Mouse (Mus musculus) cerebellum, adult 2 months (tissue): ENCODE measurements at regions not wholly inside any gene's neighbourhood (a gene's known extent, or its start where the extent isn't known, plus 50 kb on each side); places are given as distances from the start of the nearest gene placed in this dataset.

Experiments used
- DNase-seq, 2 experiments: peaks; one replicate each; pipeline ENCODE4 v3.0.0; 2021
- H3K27ac ChIP-seq: fragments of 200-500 bp; 2 replicates; pipeline ENCODE4 v1.5.1; 2012; ENCODE audit warnings: low read length, control low read depth, inconsistent platforms; ENCODE audit not compliant: insufficient read depth
- H3K27me3 ChIP-seq: fragments of 200-500 bp; 2 replicates; pipeline ENCODE4 v1.6.1; 2012; ENCODE audit warnings: inconsistent platforms, mild to moderate bottlenecking, low read length, moderate library complexity; ENCODE audit not compliant: control insufficient read depth, insufficient read depth
- H3K4me1 ChIP-seq: fragments of 200-500 bp; 2 replicates; pipeline ENCODE4 v1.6.1; 2011; ENCODE audit warnings: low read length; ENCODE audit not compliant: control insufficient read depth, insufficient read depth
- H3K4me3 ChIP-seq: fragments of 200-500 bp; replicated peaks from 2 replicates; pipeline ENCODE3; 2011; ENCODE audit warnings: mild to moderate bottlenecking, low read depth, low read length, control low read depth; ENCODE audit not compliant: insufficient read depth
- CTCF ChIP-seq: fragments of 200-500 bp; IDR thresholded peaks from 2 replicates; pipeline ENCODE4 v1.5.1; 2011; ENCODE audit warnings: low read depth, mild to moderate bottlenecking, control low read depth, low read length, moderate library complexity, borderline replicate concordance; ENCODE audit not compliant: insufficient read depth
- POLR2A ChIP-seq: fragments of 200-500 bp; IDR thresholded peaks from 2 replicates; pipeline ENCODE4 v1.6.1; 2011; ENCODE audit warnings: low read length, control low read depth, borderline replicate concordance; ENCODE audit not compliant: insufficient read depth
- WGBS: fragments of 180-500 bp; shearing (Covaris S2); methylation state at CpG from one replicate; pipeline ENCODE4 v1.1.7; 2018; 5-methylcytosine and 5-hydroxymethylcytosine counted together

DNA sequence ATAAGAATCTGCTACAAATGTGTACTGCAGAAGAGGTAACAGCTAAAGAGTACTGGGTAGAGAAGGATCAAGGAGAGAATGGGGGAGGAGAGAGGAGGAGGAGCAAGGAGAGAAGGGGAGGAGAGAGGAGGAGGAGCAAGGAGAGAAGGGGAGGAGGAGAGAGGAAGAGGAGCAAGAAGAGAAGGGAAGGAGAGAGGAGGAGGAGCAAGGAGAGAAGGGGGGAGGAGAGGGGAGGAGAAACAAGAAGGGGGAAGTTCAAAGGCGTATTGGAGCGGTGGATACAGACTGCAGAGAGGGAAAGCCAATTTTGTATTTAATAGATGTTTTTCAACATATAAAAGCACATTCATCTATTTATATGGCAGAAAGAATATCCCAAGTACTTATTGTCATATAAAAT is 407.6 kb downstream of the Rnd3 start:
- 100% methylated on average over 2 of the region's 2 CpGs for WGBS
- Histone ChIP-seq H3K4me3 (no peak overlapping the region), H3K27me3 (no peaks in the 10 kb centered on the region), H3K4me1 (no peaks in the 10 kb centered on the region), H3K27ac (no peak overlapping the region)
- no peak for DNase-seq
- TF ChIP-seq POLR2A (no peak), CTCF (no peak)

DNA sequence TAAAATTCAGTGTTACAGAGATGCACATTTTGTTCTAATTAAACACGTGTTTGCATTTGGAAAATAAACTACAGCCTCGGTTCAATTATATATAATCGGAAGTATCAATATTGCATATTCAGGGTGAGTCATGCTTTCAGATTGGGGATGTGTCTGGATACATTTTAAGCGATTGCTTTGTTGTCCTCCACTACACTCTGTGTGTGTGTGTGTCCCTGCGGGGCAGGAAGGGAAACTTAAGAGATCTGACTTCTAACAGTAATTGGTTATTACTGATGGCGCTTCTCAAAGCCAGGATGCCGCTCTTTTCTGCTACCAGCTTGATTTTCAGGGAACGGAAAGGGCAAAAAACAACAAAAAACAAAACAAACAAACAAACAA is 409.3 kb downstream of the Rnd3 start:
- Histone ChIP-seq H3K4me3 (no peak overlapping the region), H3K4me1 (no peaks in the 10 kb centered on the region), H3K27ac (no peak overlapping the region), H3K27me3 (no peaks in the 10 kb centered on the region)
- DNase-seq: no peak
- no peak for TF ChIP-seq POLR2A
- 84% methylated on average over 8 of the region's 8 CpGs for WGBS

DNA sequence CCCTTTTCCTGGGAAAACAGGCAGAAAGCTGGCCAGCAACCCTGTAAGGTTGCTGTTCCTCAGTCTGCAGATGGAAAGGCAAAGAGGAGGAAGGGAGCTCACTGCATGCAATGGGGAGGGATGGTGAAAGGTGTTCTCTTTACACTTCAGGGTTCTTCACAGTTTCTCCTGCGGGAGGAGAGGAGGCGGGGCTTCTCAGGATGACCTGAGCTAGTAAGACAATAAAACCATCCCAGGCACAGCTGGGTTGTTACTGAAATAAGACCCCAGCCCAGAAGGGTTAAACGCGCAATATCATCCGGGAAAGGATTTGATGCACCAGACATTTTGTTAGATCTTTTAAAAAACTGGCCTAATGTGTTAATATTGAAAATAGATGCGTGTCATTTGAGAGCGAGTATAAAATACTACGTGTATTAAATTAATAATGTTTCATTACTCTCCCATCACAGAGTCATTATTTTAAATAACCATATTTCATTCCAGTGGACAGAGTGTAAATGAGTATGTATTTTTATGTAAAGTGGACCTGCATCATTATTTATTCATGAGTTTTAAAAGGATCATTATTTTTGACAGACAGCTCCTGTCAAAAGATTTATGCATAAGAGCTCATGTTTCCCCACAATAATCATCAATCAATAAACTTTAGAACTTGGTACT is 409.8 kb downstream of the Rnd3 start:
- WGBS: 76% methylated on average over 8 of the region's 8 CpGs
- H3K27me3 ChIP-seq: no peaks in the 10 kb centered on the region
- H3K27ac ChIP-seq: no peak overlapping the region
- no peaks in the 10 kb centered on the region for H3K4me1 ChIP-seq
- no peak overlapping the region for H3K4me3 ChIP-seq
- DNase-seq: no peak
- no peak for TF ChIP-seq CTCF
- no peak for TF ChIP-seq POLR2A

DNA sequence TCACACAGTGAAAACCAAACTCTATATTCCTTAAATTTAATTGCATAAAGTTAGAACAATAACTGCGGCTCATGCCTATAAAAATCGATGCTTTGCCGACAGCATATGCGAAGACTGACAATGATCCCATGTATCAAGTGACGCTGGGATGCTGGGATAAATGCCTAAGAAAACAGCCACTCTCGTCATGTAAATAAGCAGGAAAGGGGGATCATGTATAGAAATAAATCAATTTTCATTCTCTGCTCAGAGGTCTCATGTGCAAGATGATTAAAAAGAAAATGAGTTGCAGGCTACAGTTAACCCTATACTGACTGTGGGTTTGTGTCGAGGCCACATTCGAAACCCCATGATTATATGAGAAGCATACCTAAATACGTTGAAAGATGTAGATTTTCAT is 411.2 kb downstream of the Rnd3 start:
- no peak for DNase-seq
- TF ChIP-seq POLR2A: no peak
- TF ChIP-seq CTCF: no peak
- 76% methylated on average over 9 of the region's 9 CpGs for WGBS
- no peaks in the 10 kb centered on the region for H3K4me1 ChIP-seq
- H3K27me3 ChIP-seq: no peaks in the 10 kb centered on the region
- no peak overlapping the region for H3K27ac ChIP-seq
- H3K4me3 ChIP-seq: no peak overlapping the region

DNA sequence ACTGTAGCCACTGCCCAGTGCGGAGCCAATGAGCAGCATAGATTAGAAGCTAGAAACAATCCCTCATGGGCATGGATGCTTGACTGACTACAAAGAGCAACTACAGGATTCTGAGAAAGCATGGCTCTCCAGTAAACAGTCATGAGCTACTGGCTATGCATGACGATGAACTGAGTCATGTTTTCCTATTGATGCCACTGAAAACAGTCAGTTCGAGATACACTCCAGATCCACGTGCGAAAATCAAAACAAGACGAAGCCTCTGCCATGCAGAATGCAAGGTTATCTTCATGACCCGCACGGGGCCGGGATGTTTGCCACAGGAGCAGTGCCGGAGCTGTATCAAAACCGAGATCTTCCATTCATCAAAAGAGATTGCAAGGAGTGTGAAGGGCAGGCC is 413.9 kb downstream of the Rnd3 start:
- Histone ChIP-seq H3K27ac (no peak overlapping the region), H3K4me1 (no peaks in the 10 kb centered on the region), H3K4me3 (no peak overlapping the region), H3K27me3 (no peaks in the 10 kb centered on the region)
- no peak for DNase-seq
- no peak for TF ChIP-seq POLR2A
- no peak for TF ChIP-seq CTCF
- WGBS: 94% methylated on average over 11 of the region's 11 CpGs

DNA sequence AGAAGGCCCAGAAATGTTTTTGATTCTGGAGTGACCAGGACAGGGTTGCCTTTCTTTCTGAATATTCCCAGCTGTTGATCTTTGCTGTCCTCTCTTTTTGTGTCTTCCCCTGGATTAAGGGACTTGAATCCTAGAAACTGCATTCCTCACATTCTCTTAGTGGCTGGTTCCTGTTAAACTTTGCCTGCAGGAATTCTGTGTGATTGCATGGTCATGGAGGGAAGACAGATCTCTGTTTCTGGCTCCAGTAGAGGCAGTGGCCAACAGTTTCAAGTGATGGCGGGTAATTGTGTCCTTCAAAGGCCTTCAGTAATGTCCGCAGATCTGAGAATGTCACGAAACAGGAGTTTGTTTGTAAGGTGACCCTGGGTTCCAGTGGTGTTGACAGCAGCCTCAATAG is 410.1 kb upstream of the Mmadhc start:
- Histone ChIP-seq H3K4me3 (no peak overlapping the region), H3K27ac (no peak overlapping the region), H3K4me1 (no peaks in the 10 kb centered on the region), H3K27me3 (no peaks in the 10 kb centered on the region)
- WGBS: 92% methylated on average over 3 of the region's 3 CpGs
- TF ChIP-seq CTCF: no peak
- no peak for TF ChIP-seq POLR2A
- DNase-seq: no peak

DNA sequence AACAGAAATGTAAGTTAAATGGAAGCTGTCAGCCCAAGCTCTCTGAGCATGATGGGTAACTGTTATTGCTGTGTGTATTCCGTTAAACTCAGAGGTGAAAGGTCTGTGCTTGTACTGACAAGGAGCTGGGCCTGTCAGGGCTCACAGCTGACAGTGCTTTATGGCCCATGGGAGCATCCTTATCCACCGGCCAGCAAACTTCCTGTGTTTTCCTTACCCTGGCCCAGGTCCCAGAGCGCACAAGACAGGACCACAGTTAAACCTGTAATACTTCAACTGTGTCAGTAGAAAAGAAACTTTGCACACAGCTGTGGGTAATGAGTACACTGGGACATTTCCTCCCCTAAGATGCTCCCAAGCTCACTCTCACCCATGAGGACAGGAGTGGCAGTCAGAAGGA is 407.7 kb upstream of the Mmadhc start:
- 40% methylated on average over 3 of the region's 3 CpGs for WGBS
- no peak overlapping the region for H3K4me3 ChIP-seq
- TF ChIP-seq CTCF (no peak), POLR2A (no peak)

DNA sequence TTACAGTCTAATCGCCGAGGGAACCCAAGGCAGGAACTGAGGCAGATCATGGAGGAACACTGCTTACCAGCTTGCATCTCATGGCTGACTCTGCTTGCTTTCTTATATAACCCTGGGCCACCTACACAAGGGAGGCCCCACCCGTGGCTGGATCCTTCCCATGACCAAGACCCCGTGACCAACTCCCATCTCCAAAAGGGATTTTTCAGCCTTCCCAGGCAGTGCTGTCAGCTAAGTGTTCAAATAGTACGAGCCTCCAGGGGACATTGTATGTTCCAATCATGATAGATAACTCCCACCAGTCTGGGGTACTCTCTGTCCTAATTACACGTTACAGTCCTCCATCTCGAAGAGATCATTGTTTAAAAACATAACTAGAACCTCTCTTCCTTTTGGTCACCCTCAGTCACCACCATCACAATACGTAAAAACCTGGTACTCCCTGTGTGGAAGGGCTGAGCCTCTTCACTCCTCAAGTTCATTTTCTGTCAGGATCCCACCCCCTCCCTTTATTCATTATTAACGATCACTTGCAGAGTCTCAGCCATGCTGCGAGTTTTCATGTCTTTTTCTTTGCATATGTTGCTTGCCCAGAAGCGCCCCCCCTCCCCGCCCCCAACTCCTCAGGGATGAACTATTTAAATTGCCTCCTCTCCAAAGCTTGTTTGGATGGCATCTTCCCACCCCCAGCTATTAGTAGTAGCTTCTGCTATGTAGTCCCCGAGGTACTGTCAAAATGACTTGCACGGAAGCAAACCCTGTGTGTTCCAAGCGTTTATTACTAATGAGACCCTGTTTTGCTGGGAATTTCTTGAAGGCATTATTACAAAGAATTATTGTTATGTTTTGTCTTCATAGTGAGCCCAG is 406.2 kb upstream of the Mmadhc start:
- TF ChIP-seq POLR2A: no peak
- TF ChIP-seq CTCF: no peak
- WGBS: 72% methylated on average over 15 of the region's 15 CpGs
- Histone ChIP-seq H3K27ac (no peak overlapping the region), H3K4me3 (no peak overlapping the region), H3K4me1 (no peaks in the 10 kb centered on the region), H3K27me3 (no peaks in the 10 kb centered on the region)
- no peak for DNase-seq

More for the DNA sequence above, 407.7 kb upstream of the Mmadhc start:
- H3K27ac ChIP-seq: no peak overlapping the region
- no peaks in the 10 kb centered on the region for H3K27me3 ChIP-seq
- DNase-seq: no peak
- no peaks in the 10 kb centered on the region for H3K4me1 ChIP-seq
